Mouse (Mus musculus) ES-Bruce4 (cell line): ENCODE results near the gene Aph1b.

Experiments used
- CTCF ChIP-seq: IDR thresholded peaks from one replicate; pipeline ENCODE4 v1.8.1; 2011; ENCODE audit warnings: low read depth, low read length
- EP300 ChIP-seq: IDR thresholded peaks from 2 replicates; pipeline ENCODE4 v1.6.1; 2011; ENCODE audit warnings: low read depth, low read length; ENCODE audit not compliant: insufficient read depth
- POLR2A ChIP-seq: IDR thresholded peaks from one replicate; pipeline ENCODE4 v1.8.1; 2011; ENCODE audit warnings: low read length; ENCODE audit not compliant: insufficient read depth

DNA sequence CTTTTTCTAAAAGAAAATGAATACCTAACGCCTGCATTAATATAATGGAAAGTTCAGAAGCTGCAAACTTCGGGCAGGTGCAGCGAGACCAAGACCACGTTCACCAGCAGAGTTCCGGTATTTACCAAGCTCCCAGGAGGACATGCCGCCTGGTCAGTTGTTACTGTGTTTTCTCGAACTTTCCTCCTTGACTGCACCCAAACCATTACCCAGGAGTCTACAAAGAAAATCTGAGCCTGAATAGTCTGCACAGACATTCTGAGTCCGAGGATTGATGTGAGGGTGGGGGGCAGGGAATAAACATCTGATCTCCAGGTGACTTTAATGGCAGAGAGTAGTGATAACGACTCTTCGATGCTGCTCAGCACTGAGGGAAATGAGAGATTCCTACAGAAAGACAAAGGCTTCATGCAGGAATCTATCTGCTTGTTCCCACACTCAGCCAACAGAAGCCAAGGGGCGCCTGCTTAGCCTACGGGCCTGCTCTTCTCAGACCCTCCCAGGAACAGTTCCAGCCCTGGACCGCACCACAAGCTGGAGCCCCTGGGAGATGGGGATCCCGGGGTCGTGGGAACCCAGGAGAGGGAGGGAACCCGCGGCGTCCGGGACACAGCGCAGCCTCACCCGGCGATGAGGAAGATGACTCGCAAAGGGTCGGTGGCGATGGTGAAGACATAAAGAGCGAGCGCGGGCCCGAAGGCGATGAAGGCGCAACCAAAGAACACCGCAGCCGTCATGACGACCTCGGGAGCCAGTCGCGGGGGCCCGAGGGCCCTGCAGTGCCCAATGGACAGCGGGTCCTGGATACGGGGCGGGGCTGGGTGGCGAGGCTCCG lies 444 bp downstream of the Aph1b start:
- no peak for TF ChIP-seq EP300
- no peak for TF ChIP-seq CTCF
- no peak for TF ChIP-seq POLR2A
